Mouse (Mus musculus) T-helper 2 cell (primary cell): ENCODE results near the gene St6galnac3.

Experiments
- in situ Hi-C: fragments of 300-600 bp; cut with MboI, MseI; formaldehyde crosslinking; loops from one replicate; pipeline ENCODE4 v1.15.1; 2025; ENCODE audit warnings: high pct_unique_total_duplicates

St6galnac3 gene

GRCm38 (mm10) chr3:153475919-153476318, 249.1 kb downstream of the St6galnac3 start:
- in situ Hi-C loops = no loop called here

- in situ Hi-C loops = no loop called here
These were observed 249.5 kb downstream of the St6galnac3 start for GRCm38 (mm10) chr3:153475461-153475860.

- in situ Hi-C loops = no loop called here
These were observed 252.1 kb downstream of the St6galnac3 start for GRCm38 (mm10) chr3:153472583-153473471.

- in situ Hi-C loops = no loop called here
These were observed 261.1 kb downstream of the St6galnac3 start for GRCm38 (mm10) chr3:153463849-153464248.

- in situ Hi-C loops = no loop called here
These were observed 264.8 kb downstream of the St6galnac3 start for GRCm38 (mm10) chr3:153460173-153460572.

- in situ Hi-C loops = no loop called here
These were observed 266.4 kb downstream of the St6galnac3 start for GRCm38 (mm10) chr3:153458593-153458992.

GRCm38 (mm10) chr3:153457701-153458100, 267.3 kb downstream of the St6galnac3 start:
- in situ Hi-C loops = no loop called here

- in situ Hi-C loops = no loop called here
These were observed 267.8 kb downstream of the St6galnac3 start for GRCm38 (mm10) chr3:153457203-153457602.

- in situ Hi-C loops = no loop called here
These were observed 268.7 kb downstream of the St6galnac3 start for GRCm38 (mm10) chr3:153456227-153456626.

- in situ Hi-C loops = no loop called here
These were observed 271.6 kb downstream of the St6galnac3 start for GRCm38 (mm10) chr3:153453127-153454049.

- in situ Hi-C loops = no loop called here
These were observed 272.5 kb downstream of the St6galnac3 start for GRCm38 (mm10) chr3:153452299-153452996.

GRCm38 (mm10) chr3:153441329-153441728, 283.6 kb downstream of the St6galnac3 start:
- in situ Hi-C loops = no loop called here

- in situ Hi-C loops = no loop called here
These were observed 288.6 kb downstream of the St6galnac3 start for GRCm38 (mm10) chr3:153436076-153437021.

- in situ Hi-C loops = no loop called here
These were observed 292.0 kb downstream of the St6galnac3 start for GRCm38 (mm10) chr3:153433010-153433409.

GRCm38 (mm10) chr3:153432053-153432816, 292.7 kb downstream of the St6galnac3 start:
- in situ Hi-C loops = no loop called here

GRCm38 (mm10) chr3:153429840-153430239, 295.1 kb downstream of the St6galnac3 start:
- in situ Hi-C loops = no loop called here

- in situ Hi-C loops = no loop called here
These were observed 303.1 kb downstream of the St6galnac3 start for GRCm38 (mm10) chr3:153421918-153422290.

GRCm38 (mm10) chr3:153421060-153421917, 303.7 kb downstream of the St6galnac3 start:
- in situ Hi-C loops = no loop called here

GRCm38 (mm10) chr3:153419331-153419730, 305.6 kb downstream of the St6galnac3 start:
- in situ Hi-C loops = no loop called here
